Mouse (Mus musculus) adrenal gland, postnatal 25 days (tissue): ENCODE measurements around the gene Kif14. TPM values are rescaled to one million over a fixed set of nuclear protein-coding genes. Genes with fewer than 3 reads are reported as not detected.
A peak's percentile ranks its signal among the peaks of the same experiment; 100 is the strongest.
"Not testable (repeated sequence)": the region's sequence is repeated elsewhere in the genome, so short reads cannot be mapped to it uniquely, and the experiment has no call there.

ENCODE experiments used
- DNase-seq: peaks from one replicate; pipeline ENCODE4 v3.0.0; 2021; ENCODE audit warnings: mixed read lengths
- total RNA-seq: library from RNA; stranded (reverse); gene quantifications from 2 replicates; pipeline ENCODE4 v1.2.3, GENCODE M21; 2021

The Kif14 gene
- total RNA-seq, 1 experiment from 2014 or later: 1.6 TPM

GRCm38 (mm10) chr1:136491681-136492080, 25.5 kb downstream of the Kif14 start:
- no peak for DNase-seq

- DNase-seq: no peak
Observed at GRCm38 (mm10) chr1:136492232-136492631, 26.1 kb downstream of the Kif14 start.

- DNase-seq: no peak
Observed at GRCm38 (mm10) chr1:136499317-136499716, 33.2 kb downstream of the Kif14 start.

- no peak for DNase-seq
Observed at GRCm38 (mm10) chr1:136502936-136503335, 36.8 kb downstream of the Kif14 start.

- not testable (repeated sequence) for DNase-seq
Observed at GRCm38 (mm10) chr1:136506255-136506654, 40.1 kb downstream of the Kif14 start.

GRCm38 (mm10) chr1:136512317-136512716, 46.2 kb downstream of the Kif14 start:
- DNase-seq: no peak

GRCm38 (mm10) chr1:136513181-136513580, 47.0 kb downstream of the Kif14 start:
- DNase-seq: peak; percentile 30

- no peak for DNase-seq
Observed at GRCm38 (mm10) chr1:136518699-136519356, 52.7 kb downstream of the Kif14 start.

GRCm38 (mm10) chr1:136521363-136521937, 55.3 kb downstream of the Kif14 start:
- peak; percentile 45 for DNase-seq

- DNase-seq: peak; percentile 70
Observed at GRCm38 (mm10) chr1:136524917-136525316, 58.8 kb downstream of the Kif14 start.

- no peak for DNase-seq
Observed at GRCm38 (mm10) chr1:136525818-136526217, 59.7 kb downstream of the Kif14 start.

GRCm38 (mm10) chr1:136527163-136527562, 61.0 kb downstream of the Kif14 start:
- no peak for DNase-seq

GRCm38 (mm10) chr1:136532556-136532955, 66.4 kb downstream of the Kif14 start:
- DNase-seq: no peak

- DNase-seq: no peak
Observed at GRCm38 (mm10) chr1:136536947-136537346, 70.8 kb downstream of the Kif14 start.

GRCm38 (mm10) chr1:136538247-136538646, 72.1 kb downstream of the Kif14 start:
- DNase-seq: peak; percentile 39

- no peak for DNase-seq
Observed at GRCm38 (mm10) chr1:136540407-136540895, 74.3 kb downstream of the Kif14 start.

GRCm38 (mm10) chr1:136541618-136542376, 75.7 kb downstream of the Kif14 start:
- no peak for DNase-seq

GRCm38 (mm10) chr1:136543920-136544319, 77.8 kb downstream of the Kif14 start:
- no peak for DNase-seq

- DNase-seq: peak; percentile 41
Observed at GRCm38 (mm10) chr1:136547068-136547467, 80.9 kb downstream of the Kif14 start.

GRCm38 (mm10) chr1:136550285-136550684, 84.1 kb downstream of the Kif14 start:
- no peak for DNase-seq

GRCm38 (mm10) chr1:136550851-136551540, 84.9 kb downstream of the Kif14 start:
- peak; percentile 74 for DNase-seq

- DNase-seq: no peak
Observed at GRCm38 (mm10) chr1:136554686-136555085, 88.5 kb downstream of the Kif14 start.

- no peak for DNase-seq
Observed at GRCm38 (mm10) chr1:136555892-136556291, 89.7 kb downstream of the Kif14 start.
